Mouse (Mus musculus): Measurements from ENCODE around the gene Tmem168. TPM values are rescaled to one million over a fixed set of nuclear protein-coding genes. Genes with fewer than 3 reads are reported as not detected.
A peak's percentile ranks its signal among the peaks of the same experiment; 100 is the strongest.

The Tmem168 gene
- polyA plus RNA-seq, 1 experiment from 2014 or later = 24.6 TPM

DNA sequence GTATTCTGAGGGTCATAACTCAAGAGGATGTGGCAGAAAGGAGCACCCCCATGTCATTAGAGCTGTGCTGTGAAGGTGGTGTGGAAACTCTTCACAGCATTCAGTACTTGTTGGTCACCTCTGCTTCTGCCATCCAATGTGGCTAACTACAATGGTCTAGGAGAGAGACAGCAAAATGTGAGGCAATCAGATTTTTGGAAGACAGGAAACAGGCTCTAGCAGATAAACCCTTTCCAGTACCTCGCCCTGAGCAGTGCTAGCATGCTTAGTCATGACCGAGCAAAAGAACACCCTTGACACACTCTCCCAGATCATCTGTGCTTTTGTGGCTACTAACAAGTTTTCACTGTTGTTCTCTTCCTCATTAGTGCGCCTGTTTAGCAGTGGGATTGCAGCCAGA is 9.2 kb upstream of the Tmem168 start:
- Histone ChIP-seq H3K4me3 (ENCODE audit: low read depth, low read length) (no peak overlapping the region), H3K27me3 (replicated peaks; ENCODE audit: control insufficient read depth, insufficient read depth, low read length) (no peaks in the 10 kb centered on the region), H3K9me3 (replicated peaks; ENCODE audit: control insufficient read depth, low read length) (no peaks in the 10 kb centered on the region), H3K27ac (ENCODE audit: low read depth, low read length) (no peak overlapping the region), H3K4me2 (ENCODE audit: low read length) (no peak overlapping the region), H3K9ac (ENCODE audit: low read length) (no peak overlapping the region), H3K36me3 (ENCODE audit: control insufficient read depth, insufficient read depth, low read length) (no peaks in the 10 kb centered on the region), H3K4me1 (ENCODE audit: control insufficient read depth, insufficient read depth, low read length) (no peaks in the 10 kb centered on the region)
- DNase-seq (ENCODE audit: low spot score) (no peak), ATAC-seq (no peak)
- 81% methylated on average over 3 of the region's 3 CpGs for WGBS

DNA sequence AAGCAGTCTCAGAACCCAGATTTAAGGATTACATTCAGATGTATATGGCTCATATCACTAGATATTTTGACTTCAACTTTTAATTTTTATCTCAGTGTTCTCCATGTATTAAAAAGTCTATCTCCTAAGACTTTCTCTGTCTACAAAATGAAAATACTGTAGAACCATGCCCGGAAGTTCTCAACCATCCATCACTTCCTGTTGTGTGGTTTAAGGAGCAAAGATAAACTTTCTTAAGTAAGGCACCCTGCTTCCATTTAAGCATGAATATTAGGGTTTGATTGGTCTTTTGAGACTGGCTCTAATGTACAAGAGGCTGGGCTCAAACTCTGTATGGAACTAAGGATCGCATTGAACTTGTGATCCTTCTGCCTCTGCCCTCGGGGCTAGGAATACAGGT is 6.7 kb upstream of the Tmem168 start:
- whole genome bisulfite sequencing = 95% methylated on average over 3 of the region's 3 CpGs
- H3K27ac ChIP-seq (ENCODE audit: low read depth, low read length) = no peak overlapping the region
- H3K4me2 ChIP-seq (ENCODE audit: low read length) = no peak overlapping the region
- ATAC-seq = no peak
- H3K36me3 ChIP-seq (ENCODE audit: control insufficient read depth, insufficient read depth, low read length) = no peaks in the 10 kb centered on the region
- no peak for DNase-seq (ENCODE audit: low spot score)
- no peaks in the 10 kb centered on the region for H3K27me3 ChIP-seq (replicated peaks; ENCODE audit: control insufficient read depth, insufficient read depth, low read length)
- no peaks in the 10 kb centered on the region for H3K9me3 ChIP-seq (replicated peaks; ENCODE audit: control insufficient read depth, low read length)
- H3K4me3 ChIP-seq (ENCODE audit: low read depth, low read length) = no peak overlapping the region
- H3K4me1 ChIP-seq (ENCODE audit: control insufficient read depth, insufficient read depth, low read length) = no peaks in the 10 kb centered on the region
- no peak overlapping the region for H3K9ac ChIP-seq (ENCODE audit: low read length)

- DNase-seq (ENCODE audit: low spot score) (no peak), ATAC-seq (no peak)
- Histone ChIP-seq H3K4me2 (ENCODE audit: low read length) (no peak overlapping the region), H3K9ac (ENCODE audit: low read length) (no peak overlapping the region), H3K4me1 (ENCODE audit: control insufficient read depth, insufficient read depth, low read length) (no peaks in the 10 kb centered on the region), H3K9me3 (replicated peaks; ENCODE audit: control insufficient read depth, low read length) (no peaks in the 10 kb centered on the region), H3K27ac (ENCODE audit: low read depth, low read length) (no peak overlapping the region), H3K4me3 (ENCODE audit: low read depth, low read length) (no peak overlapping the region), H3K27me3 (replicated peaks; ENCODE audit: control insufficient read depth, insufficient read depth, low read length) (no peaks in the 10 kb centered on the region), H3K36me3 (ENCODE audit: control insufficient read depth, insufficient read depth, low read length) (no peaks in the 10 kb centered on the region)
- 91% methylated on average over 3 of the region's 3 CpGs for WGBS
Measured at GRCm38 (mm10) chr6:13613671-13614070, 5.8 kb upstream of the Tmem168 start.

GRCm38 (mm10) chr6:13610869-13611268 is 3.0 kb upstream of the Tmem168 start:
- no peak overlapping the region for H3K27ac ChIP-seq (ENCODE audit: low read depth, low read length)
- no peak overlapping the region for H3K4me2 ChIP-seq (ENCODE audit: low read length)
- H3K9me3 ChIP-seq (replicated peaks; ENCODE audit: control insufficient read depth, low read length) = no peaks in the 10 kb centered on the region
- H3K4me3 ChIP-seq (ENCODE audit: low read depth, low read length) = no peak overlapping the region
- no peak for DNase-seq (ENCODE audit: low spot score)
- ATAC-seq = no peak
- 93% methylated on average over 2 of the region's 2 CpGs for WGBS
- no peaks in the 10 kb centered on the region for H3K36me3 ChIP-seq (ENCODE audit: control insufficient read depth, insufficient read depth, low read length)
- peaks cover 5% of the 10 kb centered on the region for H3K4me1 ChIP-seq (ENCODE audit: control insufficient read depth, insufficient read depth, low read length)
- H3K27me3 ChIP-seq (replicated peaks; ENCODE audit: control insufficient read depth, insufficient read depth, low read length) = no peaks in the 10 kb centered on the region
- no peak overlapping the region for H3K9ac ChIP-seq (ENCODE audit: low read length)

DNA sequence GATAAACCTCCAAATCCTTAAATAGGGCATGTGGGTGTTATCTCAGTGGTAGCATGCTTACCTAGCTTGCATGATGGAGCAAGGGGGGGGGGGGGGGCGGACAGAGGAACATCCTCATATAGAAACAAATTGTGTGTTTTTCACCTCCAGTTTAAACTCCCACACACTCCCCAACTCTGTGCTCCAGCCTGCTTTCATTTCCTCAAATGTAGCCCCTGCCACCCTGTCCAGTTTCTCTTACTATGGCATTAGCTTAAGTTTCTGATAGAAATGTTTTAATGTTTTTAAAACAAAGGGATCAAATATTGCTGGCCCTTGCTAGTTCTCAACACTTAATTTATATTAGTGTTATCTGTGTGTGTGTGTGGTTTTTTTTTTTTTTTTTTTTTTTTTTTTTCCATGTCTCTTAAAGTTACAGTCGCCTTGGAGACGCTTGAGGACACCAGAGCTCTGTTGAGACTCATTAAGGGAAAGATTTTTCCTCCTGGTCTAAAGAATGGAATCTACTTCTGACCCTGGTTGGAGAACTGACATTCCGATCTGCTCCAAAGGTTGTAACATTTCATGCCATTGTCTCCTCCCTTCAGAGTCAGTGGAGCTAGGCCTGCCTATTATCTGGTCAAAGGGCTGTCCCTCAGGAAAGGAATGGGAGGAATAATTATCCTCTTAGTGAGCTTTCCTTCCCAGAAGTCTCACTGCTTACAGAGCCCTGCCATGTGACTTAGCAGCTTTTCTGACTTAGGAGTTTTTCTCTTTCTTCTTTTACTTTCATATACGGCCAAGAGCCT is 1.6 kb upstream of the Tmem168 start:
- no peak overlapping the region for H3K4me3 ChIP-seq (ENCODE audit: low read depth, low read length)
- ATAC-seq = no peak

DNA sequence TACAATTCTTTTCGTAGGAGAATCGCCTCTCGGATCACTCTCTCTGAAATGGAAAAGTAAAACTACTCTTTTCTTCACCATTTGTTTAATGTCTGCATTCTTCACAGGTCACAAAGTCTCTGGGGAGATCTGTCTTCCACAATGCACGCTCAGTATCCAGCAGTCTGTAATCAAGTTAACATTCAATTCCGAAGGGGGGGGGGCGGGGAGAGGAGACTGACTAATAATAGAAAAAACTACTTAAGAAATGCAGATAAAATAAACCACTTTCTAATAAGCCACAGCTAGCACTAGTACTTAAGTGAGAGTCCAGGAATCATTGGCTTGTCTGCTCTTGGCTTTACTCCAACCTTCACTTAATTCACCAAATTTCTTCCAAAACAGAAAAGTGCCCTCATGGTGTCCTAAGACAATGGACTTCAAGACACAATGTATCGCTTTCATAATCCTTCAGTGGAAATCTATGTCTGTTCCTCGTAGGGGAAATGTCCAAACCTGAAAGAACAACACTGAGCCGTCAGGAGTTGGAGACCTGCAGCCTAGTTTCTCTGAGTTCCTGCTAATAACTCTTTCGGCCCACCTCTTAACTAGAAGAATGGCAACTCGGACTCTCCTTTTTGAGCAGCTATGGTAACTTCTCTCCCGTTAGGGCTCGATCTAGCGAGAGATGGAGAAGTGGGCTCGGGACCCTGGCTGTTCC is 829 bp downstream of the Tmem168 start:
- WGBS = 16% methylated on average over 15 of the region's 15 CpGs
- peaks cover 5% of the 10 kb centered on the region for H3K4me1 ChIP-seq (ENCODE audit: control insufficient read depth, insufficient read depth, low read length)
- peak overlapping the region; percentile 78 for H3K4me3 ChIP-seq (ENCODE audit: low read depth, low read length)
- peak overlapping the region; percentile 90 for H3K9ac ChIP-seq (ENCODE audit: low read length)
- peak overlapping the region; percentile 92 for H3K27ac ChIP-seq (ENCODE audit: low read depth, low read length)
- ATAC-seq = no peak; the same call in 1 of the 2 replicates
- H3K9me3 ChIP-seq (replicated peaks; ENCODE audit: control insufficient read depth, low read length) = no peaks in the 10 kb centered on the region
- DNase-seq (ENCODE audit: low spot score) = no peak
- no peaks in the 10 kb centered on the region for H3K27me3 ChIP-seq (replicated peaks; ENCODE audit: control insufficient read depth, insufficient read depth, low read length)
- peak overlapping the region; percentile 68 for H3K4me2 ChIP-seq (ENCODE audit: low read length)
- 0 out of 2 replicates have a peak, but pooled peaks cover 3% of the 10 kb centered on the region for H3K36me3 ChIP-seq (ENCODE audit: control insufficient read depth, insufficient read depth, low read length)

More for the DNA sequence above, 1.6 kb upstream of the Tmem168 start:
- no peaks in the 10 kb centered on the region for H3K27me3 ChIP-seq (replicated peaks; ENCODE audit: control insufficient read depth, insufficient read depth, low read length)
- no peak overlapping the region for H3K27ac ChIP-seq (ENCODE audit: low read depth, low read length)
- no peaks in the 10 kb centered on the region for H3K36me3 ChIP-seq (ENCODE audit: control insufficient read depth, insufficient read depth, low read length)
- no peak overlapping the region for H3K4me2 ChIP-seq (ENCODE audit: low read length)
- no peaks in the 10 kb centered on the region for H3K9me3 ChIP-seq (replicated peaks; ENCODE audit: control insufficient read depth, low read length)
- DNase-seq (ENCODE audit: low spot score) = no peak
- peaks cover 5% of the 10 kb centered on the region for H3K4me1 ChIP-seq (ENCODE audit: control insufficient read depth, insufficient read depth, low read length)
- 46% methylated on average over 5 of the region's 5 CpGs for WGBS
- H3K9ac ChIP-seq (ENCODE audit: low read length) = no peak overlapping the region

GRCm38 (mm10) chr6:13606394-13606793 is 1.5 kb downstream of the Tmem168 start:
- 81% methylated on average over 4 of the region's 4 CpGs for WGBS
- Histone ChIP-seq H3K27me3 (replicated peaks; ENCODE audit: control insufficient read depth, insufficient read depth, low read length) (no peaks in the 10 kb centered on the region), H3K27ac (ENCODE audit: low read depth, low read length) (no peak overlapping the region), H3K4me2 (ENCODE audit: low read length) (peak overlapping the region; percentile 68; the same call in 1 of the 2 replicates), H3K4me3 (ENCODE audit: low read depth, low read length) (peak overlapping the region; percentile 78; the same call in 1 of the 2 replicates), H3K36me3 (ENCODE audit: control insufficient read depth, insufficient read depth, low read length) (0 out of 2 replicates have a peak, but pooled peaks cover 7% of the 10 kb centered on the region), H3K9me3 (replicated peaks; ENCODE audit: control insufficient read depth, low read length) (no peaks in the 10 kb centered on the region), H3K9ac (ENCODE audit: low read length) (peak overlapping the region; percentile 90; the same call in 1 of the 2 replicates), H3K4me1 (ENCODE audit: control insufficient read depth, insufficient read depth, low read length) (peaks cover 9% of the 10 kb centered on the region)
- DNase-seq (ENCODE audit: low spot score) = no peak
- no peak for ATAC-seq

DNA sequence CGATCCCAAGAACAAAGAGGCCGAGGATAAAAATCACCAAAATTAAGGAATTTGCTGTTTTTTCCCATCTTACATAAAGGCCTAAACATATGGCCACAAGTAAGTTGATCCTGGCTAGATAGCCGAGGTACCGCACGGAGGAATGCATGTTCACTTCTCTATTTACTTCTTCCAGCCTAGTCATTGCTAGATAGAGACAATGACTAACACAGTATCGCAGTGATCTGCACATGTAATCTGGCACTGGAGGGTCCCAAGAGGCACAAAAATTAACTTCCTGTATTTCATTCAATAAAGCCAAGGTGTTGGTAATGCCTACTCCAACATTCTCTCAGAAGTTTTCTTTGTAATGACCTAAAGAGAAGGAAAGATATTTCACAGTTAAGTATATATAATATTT is 4.8 kb downstream of the Tmem168 start:
- DNase-seq (ENCODE audit: low spot score) = no peak
- H3K4me1 ChIP-seq (ENCODE audit: control insufficient read depth, insufficient read depth, low read length) = peaks cover 9% of the 10 kb centered on the region
- H3K27me3 ChIP-seq (replicated peaks; ENCODE audit: control insufficient read depth, insufficient read depth, low read length) = no peaks in the 10 kb centered on the region
- 97% methylated on average over 6 of the region's 6 CpGs for WGBS
- no peak overlapping the region for H3K9ac ChIP-seq (ENCODE audit: low read length)
- H3K4me2 ChIP-seq (ENCODE audit: low read length) = no peak overlapping the region
- H3K27ac ChIP-seq (ENCODE audit: low read depth, low read length) = no peak overlapping the region
- H3K36me3 ChIP-seq (ENCODE audit: control insufficient read depth, insufficient read depth, low read length) = 0 out of 2 replicates have a peak, but pooled peaks cover 7% of the 10 kb centered on the region
- H3K4me3 ChIP-seq (ENCODE audit: low read depth, low read length) = no peak overlapping the region
- H3K9me3 ChIP-seq (replicated peaks; ENCODE audit: control insufficient read depth, low read length) = no peaks in the 10 kb centered on the region
- ATAC-seq = no peak

DNA sequence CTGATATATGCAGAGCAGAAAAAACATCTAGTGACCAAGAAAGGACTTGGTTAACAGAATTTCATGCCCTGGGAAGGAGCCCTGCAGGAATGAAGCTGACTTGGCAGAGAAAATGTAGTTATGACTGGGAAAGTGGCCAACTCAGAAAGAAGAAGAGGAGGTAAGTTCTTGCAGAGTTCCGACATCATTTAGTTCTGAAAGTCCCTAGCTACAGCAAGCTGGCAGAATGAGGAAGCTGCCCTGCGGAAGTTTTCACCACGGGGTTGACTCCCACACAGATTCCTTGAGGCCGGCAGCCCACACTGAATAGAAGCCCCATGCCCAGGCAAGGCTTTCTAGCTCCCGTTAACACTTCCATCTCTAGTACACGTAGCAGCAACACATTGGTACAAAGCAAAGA is 6.3 kb downstream of the Tmem168 start:
- ATAC-seq (no peak), DNase-seq (ENCODE audit: low spot score) (no peak)
- Histone ChIP-seq H3K4me1 (ENCODE audit: control insufficient read depth, insufficient read depth, low read length) (peaks cover 5% of the 10 kb centered on the region), H3K27me3 (replicated peaks; ENCODE audit: control insufficient read depth, insufficient read depth, low read length) (no peaks in the 10 kb centered on the region), H3K36me3 (ENCODE audit: control insufficient read depth, insufficient read depth, low read length) (0 out of 2 replicates have a peak, but pooled peaks cover 7% of the 10 kb centered on the region), H3K9ac (ENCODE audit: low read length) (no peak overlapping the region), H3K4me2 (ENCODE audit: low read length) (no peak overlapping the region), H3K27ac (ENCODE audit: low read depth, low read length) (no peak overlapping the region), H3K4me3 (ENCODE audit: low read depth, low read length) (no peak overlapping the region), H3K9me3 (replicated peaks; ENCODE audit: control insufficient read depth, low read length) (no peaks in the 10 kb centered on the region)
- WGBS = 86% methylated on average over 6 of the region's 6 CpGs
